Mouse (Mus musculus) liver, embryonic 14.5 days (tissue): ENCODE data around the gene Vwf.

ENCODE experiments used
- CTCF ChIP-seq: IDR thresholded peaks from 2 replicates; pipeline ENCODE4 v1.5.1; 2016; ENCODE audit warnings: antibody characterized with exemption, low read depth, control low read depth
- EP300 ChIP-seq: IDR thresholded peaks from 2 replicates; pipeline ENCODE4 v1.6.1; 2016; ENCODE audit warnings: antibody characterized with exemption, low read depth

GRCm38 (mm10) chr6:125656921-125657320 lies 110.3 kb downstream of the Vwf start:
- TF ChIP-seq CTCF (no peak), EP300 (no peak)
